Mouse (Mus musculus) lung, adult 2 months (tissue): Measurements from ENCODE around the gene Mb.

ENCODE experiments used
- CTCF ChIP-seq: fragments of 200-500 bp; IDR thresholded peaks from 2 replicates; pipeline ENCODE4 v1.5.1; 2011; ENCODE audit warnings: mild to moderate bottlenecking, low read length, control low read depth; ENCODE audit not compliant: insufficient read depth
- POLR2A ChIP-seq: fragments of 200-500 bp; IDR thresholded peaks from 2 replicates; pipeline ENCODE4 v1.6.1; 2011; ENCODE audit warnings: low read depth, mild to moderate bottlenecking, control low read depth, low read length, borderline replicate concordance; ENCODE audit errors: extremely low read depth

GRCm38 (mm10) chr15:77036320-77036988 is 14.0 kb downstream of the Mb start:
- no peak for TF ChIP-seq CTCF
- TF ChIP-seq POLR2A: peak; percentile 29; the same call in 1 of the 2 replicates
